Mouse (Mus musculus) embryo, embryonic 10.5 days (tissue): ENCODE measurements around the gene Dcaf11.
A peak's percentile ranks its signal among the peaks of the same experiment; 100 is the strongest.

Experiments used
- DNase-seq: peaks from one replicate; pipeline ENCODE4 v3.0.0-alpha.2; 2015; ENCODE audit warnings: low spot score

The Dcaf11 gene

GRCm38 (mm10) chr14:55557003-55557402 lies 2.8 kb upstream of the Dcaf11 start:
- peak; percentile 83 for DNase-seq

GRCm38 (mm10) chr14:55557587-55557986 lies 2.2 kb upstream of the Dcaf11 start:
- no peak for DNase-seq

- DNase-seq = no peak
These were observed 912 bp upstream of the Dcaf11 start for GRCm38 (mm10) chr14:55558740-55559448.

- peak; percentile 99 for DNase-seq
These were observed 632 bp downstream of the Dcaf11 start, which contains the start of gene A730061H03Rik for GRCm38 (mm10) chr14:55560202-55561073. A730061H03Rik (minus strand) TSS chr14:55560406.

- DNase-seq = no peak
These were observed 2.1 kb downstream of the Dcaf11 start for GRCm38 (mm10) chr14:55561860-55562259.

GRCm38 (mm10) chr14:55563249-55563648 lies 3.4 kb downstream of the Dcaf11 start:
- DNase-seq = no peak

GRCm38 (mm10) chr14:55565748-55566147 lies 5.9 kb downstream of the Dcaf11 start:
- no peak for DNase-seq

GRCm38 (mm10) chr14:55567496-55567895 lies 7.7 kb downstream of the Dcaf11 start:
- no peak for DNase-seq

- DNase-seq = no peak
These were observed 10.8 kb downstream of the Dcaf11 start for GRCm38 (mm10) chr14:55570588-55570987.

- no peak for DNase-seq
These were observed 12.0 kb downstream of the Dcaf11 start for GRCm38 (mm10) chr14:55571760-55572159.

GRCm38 (mm10) chr14:55575302-55575701 lies 15.5 kb downstream of the Dcaf11 start, which contains the start of gene Fitm1:
Fitm1 (plus strand) TSS chr14:55575617.
- DNase-seq = no peak

- no peak for DNase-seq
These were observed 15.9 kb downstream of the Dcaf11 start for GRCm38 (mm10) chr14:55575711-55576110.

GRCm38 (mm10) chr14:55576376-55576775 lies 16.6 kb downstream of the Dcaf11 start:
- DNase-seq = no peak

GRCm38 (mm10) chr14:55577871-55578667 lies 18.3 kb downstream of the Dcaf11 start, which contains the start of gene Psme1:
Psme1 (plus strand) TSS chr14:55578123.
- DNase-seq = peak; percentile 87

- peak; percentile 12 for DNase-seq
These were observed 19.0 kb downstream of the Dcaf11 start for GRCm38 (mm10) chr14:55578668-55579269.

GRCm38 (mm10) chr14:55579511-55580496 lies 20.0 kb downstream of the Dcaf11 start:
- no peak for DNase-seq

GRCm38 (mm10) chr14:55580731-55581130 lies 20.9 kb downstream of the Dcaf11 start:
- DNase-seq = no peak

- no peak for DNase-seq
These were observed 22.3 kb downstream of the Dcaf11 start for GRCm38 (mm10) chr14:55581981-55582681.

- no peak for DNase-seq
These were observed 24.5 kb downstream of the Dcaf11 start for GRCm38 (mm10) chr14:55584303-55584701.
